Mouse (Mus musculus): ENCODE measurements around the gene Syngr4. TPM values are rescaled to one million over a fixed set of nuclear protein-coding genes. Genes with fewer than 3 reads are reported as not detected.

The Syngr4 gene
- polyA plus RNA-seq (2012; rRNA removed): 0.14 and 0.59 TPM in 2 replicates

DNA sequence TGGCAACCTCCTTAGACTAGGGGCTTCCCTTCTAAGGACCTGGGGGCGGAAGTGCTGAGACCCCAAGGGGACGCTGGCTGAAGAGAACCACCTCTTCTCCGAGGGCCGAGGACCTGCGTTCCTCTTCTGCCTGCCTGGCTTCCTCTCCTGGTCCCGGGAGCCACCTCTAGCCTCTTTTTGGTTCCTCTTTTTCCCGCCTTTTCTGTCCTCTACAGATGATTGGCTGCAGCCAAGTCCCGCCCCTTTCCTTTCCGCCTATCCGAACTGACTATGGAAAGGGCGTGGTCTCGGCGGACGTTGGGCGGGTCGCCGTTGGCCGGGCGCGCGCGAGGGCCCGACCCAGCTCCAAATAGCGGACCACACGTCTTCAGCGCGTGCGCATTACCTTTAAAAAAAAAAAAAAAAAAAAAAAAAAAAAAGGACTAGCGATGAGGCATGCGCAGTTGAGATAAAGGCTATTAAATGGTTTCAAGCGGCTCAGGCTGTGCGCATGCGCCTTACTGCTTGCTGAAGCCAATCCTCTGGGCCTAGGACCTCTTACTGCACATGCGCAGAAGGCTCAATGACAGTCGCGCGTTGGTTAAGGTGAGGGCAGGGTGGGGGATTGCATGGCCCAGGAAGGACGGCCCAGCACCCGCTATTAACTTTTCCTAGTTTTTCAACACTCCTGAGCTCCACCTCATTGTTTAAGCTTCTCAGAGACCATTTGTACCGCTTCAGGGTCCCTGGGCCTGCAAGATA is at the start of gene Syngr4, which contains the start of gene Tmem143:
Gene Syngr4 (minus strand): TSS at position 198 of the 741 bp plus-strand sequence.
Gene Tmem143 (plus strand): TSS at position 425 of the 741 bp plus-strand sequence.

DNA sequence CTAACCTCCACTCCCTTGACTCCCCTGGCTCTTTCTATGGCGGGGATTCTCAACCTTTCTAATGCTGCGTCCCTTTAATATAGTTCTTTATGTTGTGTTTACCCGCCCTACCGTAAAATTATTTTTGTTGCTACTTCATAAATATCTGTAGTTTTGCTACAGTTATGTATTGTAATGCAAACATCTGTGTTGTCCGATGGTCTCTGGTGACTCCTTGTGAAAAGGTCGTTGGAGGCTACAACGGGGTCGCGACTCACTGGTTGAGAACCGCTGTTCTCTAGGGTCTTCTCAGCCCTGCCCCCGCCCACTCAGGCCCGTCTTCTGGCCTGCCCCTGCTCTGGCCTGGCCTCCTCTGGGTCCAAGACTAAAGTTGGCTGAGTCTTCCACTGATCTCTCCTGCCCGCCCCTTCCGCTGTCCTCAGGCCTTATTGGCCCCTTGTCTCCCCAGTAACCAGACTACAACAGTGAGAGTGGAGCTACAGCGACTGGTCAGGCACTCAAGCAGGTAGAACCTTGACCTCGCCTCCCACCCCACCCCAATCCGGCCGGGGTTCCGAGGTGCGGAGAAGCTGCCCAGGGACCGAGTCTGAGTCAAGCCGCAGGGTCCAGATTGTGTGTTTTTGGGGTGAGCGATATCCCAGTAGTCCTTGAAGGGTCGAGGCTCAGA is 27.4 kb upstream of the Syngr4 start, which contains the start of gene Ccdc114:
Gene Ccdc114 (plus strand): TSS at position 311 of the 667 bp plus-strand sequence.

GRCm38 (mm10) chr7:45921242-45921621 is 24.7 kb upstream of the Syngr4 start, which contains the start of gene Emp3:
Gene Emp3 (minus strand): TSS chr7:45921404.

GRCm38 (mm10) chr7:45878278-45878677 is 18.2 kb downstream of the Syngr4 start, which contains the start of gene Grin2d:
Gene Grin2d (minus strand): TSS chr7:45878378.

DNA sequence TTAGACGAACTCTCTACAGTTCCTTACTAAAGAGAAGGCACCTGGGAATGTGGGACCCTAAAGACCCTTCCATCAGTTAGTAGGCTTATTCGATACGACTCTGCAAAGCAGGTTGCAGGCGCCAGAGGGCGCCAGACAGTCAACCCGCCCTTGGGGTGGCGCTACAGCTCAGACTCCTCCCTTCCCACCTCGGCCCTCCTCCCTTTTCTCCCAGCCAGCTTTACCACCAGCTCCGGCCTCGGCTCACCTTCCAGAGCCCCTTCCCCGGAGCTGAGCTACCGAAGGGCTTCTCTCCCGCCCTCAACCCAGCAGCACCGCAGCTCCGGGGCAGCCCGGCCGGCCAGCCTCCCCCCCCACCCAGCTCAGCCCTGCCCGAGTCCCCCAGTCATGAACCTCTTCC is 23.9 kb downstream of the Syngr4 start, which contains the start of gene Kdelr1:
Gene Kdelr1 (plus strand): TSS at position 149 of the 400 bp plus-strand sequence.

Other genes starting within 250 kb of the Syngr4 start
- 0.06 and 0.24 TPM in 2 replicates for gene Fut2, start 230.3 kb downstream of the Syngr4 start, polyA plus RNA-seq (2012; rRNA removed)
- 2.0 and 3.1 TPM in 2 replicates for gene Ntn5, start 212.7 kb downstream of the Syngr4 start, polyA plus RNA-seq (2012; rRNA removed)
- 0.95 and 2.1 TPM in 2 replicates for gene Sec1, start 202.3 kb downstream of the Syngr4 start, polyA plus RNA-seq (2012; rRNA removed)
- 92.3 and 104 TPM in 2 replicates for gene Car11, start 196.9 kb downstream of the Syngr4 start, polyA plus RNA-seq (2012; rRNA removed)
- 9.3 and 11.5 TPM in 2 replicates for gene Dbp, start 191.6 kb downstream of the Syngr4 start, polyA plus RNA-seq (2012; rRNA removed)
- gene Rpl18, start 181.3 kb downstream of the Syngr4 start, polyA plus RNA-seq (2012; rRNA removed): 985 and 996 TPM in 2 replicates
- gene Sphk2, start 178.7 kb downstream of the Syngr4 start, polyA plus RNA-seq (2012; rRNA removed): 29.4 and 30.0 TPM in 2 replicates
- 0.60 and 0.77 TPM in 2 replicates for gene Fam83e, start 175.5 kb downstream of the Syngr4 start, polyA plus RNA-seq (2012; rRNA removed)
- gene Spaca4, start 170.9 kb downstream of the Syngr4 start, polyA plus RNA-seq (2012; rRNA removed): not detected in 2 replicates
- gene Lmtk3, start 113.0 kb downstream of the Syngr4 start, polyA plus RNA-seq (2012; rRNA removed): 250 and 252 TPM in 2 replicates
- gene Sult2b1, start 112.0 kb downstream of the Syngr4 start, polyA plus RNA-seq (2012; rRNA removed): 1.2 and 2.1 TPM in 2 replicates
- gene Cyth2, start 82.1 kb downstream of the Syngr4 start, polyA plus RNA-seq (2012; rRNA removed): 230 and 274 TPM in 2 replicates
- 0.96 and 1.5 TPM in 2 replicates for gene Kcnj14, start 71.9 kb downstream of the Syngr4 start, polyA plus RNA-seq (2012; rRNA removed)
- gene Grwd1, start 65.8 kb downstream of the Syngr4 start, polyA plus RNA-seq (2012; rRNA removed): 20.9 and 23.6 TPM in 2 replicates
- gene Kdelr1, start 23.9 kb downstream of the Syngr4 start, polyA plus RNA-seq (2012; rRNA removed): 157 and 187 TPM in 2 replicates
- 12.8 and 18.8 TPM in 2 replicates for gene Grin2d, start 18.3 kb downstream of the Syngr4 start, polyA plus RNA-seq (2012; rRNA removed)
- 16.2 and 16.5 TPM in 2 replicates for gene Tmem143, start 227 bp upstream of the Syngr4 start, polyA plus RNA-seq (2012; rRNA removed)
- 25.6 and 55.8 TPM in 2 replicates for gene Emp3, start 24.7 kb upstream of the Syngr4 start, polyA plus RNA-seq (2012; rRNA removed)
- gene Ccdc114, start 27.4 kb upstream of the Syngr4 start, polyA plus RNA-seq (2012; rRNA removed): 6.0 and 7.2 TPM in 2 replicates
- 1.4 and 1.5 TPM in 2 replicates for gene Abcc6, start 133.6 kb upstream of the Syngr4 start, polyA plus RNA-seq (2012; rRNA removed)
- gene Nomo1, start 137.0 kb upstream of the Syngr4 start, polyA plus RNA-seq (2012; rRNA removed): 39.8 and 43.8 TPM in 2 replicates
- 10.1 and 14.4 TPM in 2 replicates for gene Kcnj11, start 204.1 kb upstream of the Syngr4 start, polyA plus RNA-seq (2012; rRNA removed)